Mouse (Mus musculus): ENCODE results near the gene Prdm8.

Prdm8 gene

DNA sequence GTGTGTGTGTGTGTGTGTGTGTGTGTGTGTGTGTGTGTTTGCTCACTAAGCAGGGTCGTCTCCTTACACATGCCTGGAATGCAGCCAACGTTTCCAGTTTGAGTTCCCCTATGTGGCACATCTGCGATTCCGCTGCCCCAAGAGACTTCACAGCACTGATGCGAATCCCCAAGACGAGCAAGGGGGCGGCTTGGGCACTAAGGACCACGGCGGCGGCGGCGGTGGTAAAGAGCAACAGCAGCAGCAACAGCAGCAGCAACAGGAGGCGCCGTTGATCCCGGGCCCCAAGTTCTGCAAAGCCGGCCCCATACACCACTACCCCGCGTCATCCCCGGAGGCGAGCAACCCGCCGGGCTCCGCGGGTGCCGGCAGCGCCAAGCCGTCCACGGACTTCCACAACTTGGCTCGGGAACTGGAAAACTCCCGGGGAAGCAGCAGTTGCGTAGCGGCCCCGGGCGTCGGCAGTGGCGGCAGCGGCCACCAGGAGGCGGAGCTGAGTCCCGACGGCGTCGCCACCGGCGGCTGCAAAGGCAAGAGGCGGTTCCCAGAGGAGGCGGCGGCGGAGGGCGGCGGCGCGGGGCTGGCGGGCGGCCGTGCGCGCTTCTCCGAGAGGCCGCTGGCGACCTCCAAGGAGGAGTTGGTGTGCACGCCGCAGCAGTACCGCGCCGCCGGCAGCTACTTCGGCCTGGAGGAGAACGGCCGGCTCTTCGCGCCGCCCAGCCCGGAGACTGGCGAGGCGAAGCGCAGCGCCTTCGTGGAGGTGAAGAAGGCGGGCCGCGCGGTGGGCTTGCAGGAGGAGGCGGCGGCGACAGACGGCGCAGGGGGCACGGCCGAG lies 18.2 kb downstream of the Prdm8 start:
- DNase-seq, result peak; percentile 91

DNA sequence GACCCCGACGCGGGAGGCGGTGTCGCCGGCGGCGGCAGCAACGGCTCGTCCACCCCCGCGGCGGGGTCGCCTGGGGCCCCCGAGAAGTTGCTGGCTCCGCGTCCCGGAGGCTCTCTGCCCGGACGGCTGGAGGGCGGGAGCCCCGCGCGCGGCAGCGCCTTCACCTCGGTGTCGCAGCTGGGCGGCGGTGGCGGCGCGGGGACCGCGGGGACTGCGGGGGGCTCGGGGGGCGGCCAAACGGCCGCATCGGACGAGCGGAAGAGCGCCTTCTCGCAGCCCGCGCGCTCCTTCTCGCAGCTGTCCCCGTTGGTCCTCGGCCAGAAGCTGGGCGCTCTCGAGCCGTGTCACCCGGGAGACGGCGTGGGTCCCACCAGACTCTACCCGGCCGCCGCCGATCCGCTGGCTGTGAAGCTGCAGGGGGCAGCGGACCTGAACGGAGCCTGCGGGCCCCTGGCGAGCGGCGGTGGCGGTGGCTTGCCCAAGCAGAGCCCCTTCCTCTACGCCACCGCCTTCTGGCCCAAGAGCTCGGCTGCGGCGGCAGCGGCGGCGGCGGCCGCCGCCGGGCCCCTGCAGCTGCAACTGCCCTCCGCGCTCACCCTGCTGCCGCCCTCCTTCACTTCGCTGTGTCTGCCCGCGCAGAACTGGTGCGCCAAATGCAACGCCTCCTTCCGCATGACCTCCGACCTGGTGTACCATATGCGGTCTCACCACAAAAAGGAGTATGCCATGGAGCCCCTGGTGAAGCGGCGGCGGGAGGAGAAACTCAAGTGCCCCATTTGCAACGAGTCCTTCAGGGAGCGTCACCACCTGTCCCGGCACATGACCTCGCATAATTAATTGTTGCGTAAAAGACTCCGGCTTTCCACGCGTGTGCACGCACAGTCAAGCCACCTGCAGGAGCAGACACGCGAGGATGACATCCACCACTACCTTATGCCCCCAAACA lies 19.1 kb downstream of the Prdm8 start:
- DNase-seq, result peak; percentile 84

DNA sequence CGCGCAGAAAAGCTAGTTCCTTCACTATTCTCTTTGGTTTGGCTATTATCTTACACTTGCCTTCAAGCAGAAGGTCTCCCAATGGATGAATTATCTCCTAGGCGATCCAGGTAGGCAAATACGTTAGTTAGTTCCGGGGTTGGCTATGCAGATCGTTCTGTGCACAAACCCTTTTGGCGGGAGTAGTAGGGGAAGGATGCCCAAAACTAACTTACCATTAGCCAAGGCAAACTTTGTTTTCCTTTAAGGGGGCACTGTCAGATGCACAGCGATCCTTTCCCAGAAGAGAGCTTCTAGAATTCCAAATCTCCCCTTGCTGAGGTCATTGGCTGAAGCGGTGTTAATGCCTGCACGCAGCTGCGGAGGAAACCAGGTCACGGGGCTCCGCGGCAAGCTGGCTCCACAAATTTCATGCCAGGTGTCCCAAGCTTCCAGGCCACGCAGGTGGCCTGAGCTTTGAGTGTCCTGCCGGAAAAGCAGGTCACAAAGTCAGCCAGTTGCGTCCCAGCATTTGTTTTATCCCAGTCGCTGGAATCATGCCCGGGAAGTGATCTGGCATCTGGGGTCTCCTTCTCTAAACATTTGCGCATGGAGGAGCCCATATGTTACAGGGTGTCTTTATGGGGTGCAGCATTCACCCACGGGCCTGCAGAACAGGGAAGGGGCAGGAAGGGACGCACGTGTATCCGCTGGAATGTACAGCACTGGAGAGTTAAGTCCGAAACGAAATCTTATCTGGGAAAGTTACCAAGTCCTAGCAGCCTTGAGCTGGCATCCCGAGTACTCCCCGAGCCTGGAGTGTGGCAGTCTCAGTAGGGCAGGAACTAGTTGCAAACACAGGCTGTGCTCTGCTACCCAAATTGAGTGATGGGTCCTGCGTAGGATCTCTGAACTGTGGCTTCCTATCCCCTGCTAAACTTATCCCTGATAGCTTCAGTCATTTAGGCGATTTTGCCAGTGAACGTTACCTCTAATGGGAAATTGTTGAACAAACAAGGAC lies 22.5 kb downstream of the Prdm8 start:
- peak; percentile 64 for DNase-seq

DNA sequence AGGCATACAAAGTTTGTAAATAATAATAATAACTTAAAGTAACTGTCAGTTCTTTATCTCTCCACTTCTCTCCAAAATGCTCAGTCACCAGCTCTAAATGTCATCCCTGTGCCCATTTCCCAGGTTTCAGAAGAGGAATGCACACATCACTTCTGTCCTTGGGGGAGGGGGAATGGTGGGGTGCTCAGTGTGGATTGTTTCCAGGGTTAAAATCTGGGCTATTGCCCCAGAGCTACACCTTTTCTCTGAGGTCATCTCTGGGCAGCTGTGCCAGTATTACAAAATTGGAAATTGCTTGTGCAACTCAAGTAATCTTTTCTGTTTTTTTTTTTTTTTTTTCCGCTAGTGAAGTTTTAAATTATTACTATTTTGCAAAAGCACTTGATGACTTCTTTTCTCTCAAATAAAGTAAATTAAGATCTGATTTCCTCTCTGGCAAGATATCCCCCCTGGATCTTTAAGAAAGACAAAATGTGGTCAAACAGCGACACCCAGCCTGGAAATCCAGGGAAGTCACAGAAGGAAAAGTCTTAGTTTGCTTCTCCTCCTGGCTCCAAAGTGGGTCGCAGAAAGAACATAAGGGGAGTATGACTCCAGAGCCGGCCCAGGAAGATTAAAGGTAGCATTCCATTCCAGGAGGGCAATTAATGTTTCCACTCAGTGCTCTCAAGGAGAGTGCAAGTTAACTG lies 25.4 kb downstream of the Prdm8 start:
- DNase-seq, result no peak

DNA sequence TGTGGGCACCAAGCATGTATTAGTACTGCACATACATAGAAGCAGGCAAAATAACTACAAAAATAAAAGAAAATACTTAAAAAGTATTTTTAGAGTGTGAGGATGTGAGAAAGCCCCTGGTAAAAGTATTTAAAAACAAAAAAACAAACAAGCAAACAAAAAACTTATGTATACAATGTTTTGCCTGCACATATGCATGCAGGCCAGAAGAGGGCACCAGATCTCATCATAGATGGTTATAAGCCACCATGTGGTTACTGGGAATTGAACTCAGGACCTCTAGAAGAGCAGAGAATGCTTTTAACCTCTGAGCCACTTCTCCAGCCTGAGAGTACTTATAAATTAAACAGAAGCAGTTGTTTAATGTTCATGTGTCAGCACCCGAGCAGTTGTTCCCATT lies 28.0 kb downstream of the Prdm8 start:
- no peak for DNase-seq

DNA sequence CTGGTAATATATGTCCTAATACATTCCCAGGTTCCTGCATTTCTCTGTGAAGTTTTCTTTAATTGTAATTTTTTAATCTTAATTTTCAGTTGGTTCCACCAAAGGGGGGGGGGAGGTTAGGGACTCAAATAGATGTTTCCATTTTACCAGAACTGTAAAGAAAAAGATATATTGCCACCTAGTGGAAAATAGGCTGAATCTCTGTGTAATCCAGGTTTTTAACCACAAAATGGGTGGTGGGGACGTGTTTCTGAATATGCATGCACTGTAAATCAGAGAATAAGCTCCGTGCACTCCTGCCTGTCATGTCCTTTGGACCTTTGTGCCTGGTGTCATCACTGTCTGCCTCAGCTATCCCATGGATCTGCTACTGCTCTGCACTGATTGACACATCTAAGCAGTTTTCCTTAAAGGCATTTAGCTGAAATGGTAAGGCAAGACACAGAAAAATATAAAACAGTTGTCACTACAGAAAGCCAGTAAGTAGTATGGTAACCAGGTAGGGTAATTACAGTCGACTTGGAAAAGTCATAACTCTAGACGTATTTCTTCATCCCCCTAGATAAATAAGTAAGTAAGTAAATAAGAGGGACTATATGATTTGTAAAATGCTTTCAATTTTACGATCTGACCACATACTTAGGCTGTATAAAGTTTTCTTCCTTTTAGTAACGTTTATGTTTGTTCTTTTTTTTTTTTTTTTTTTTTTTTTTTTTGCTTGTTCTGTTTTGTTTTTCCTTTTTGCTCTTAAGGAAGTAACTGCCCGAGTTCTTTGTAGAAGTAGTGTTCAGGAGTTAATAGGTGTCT lies 31.6 kb downstream of the Prdm8 start:
- peak; percentile 51 for DNase-seq

DNA sequence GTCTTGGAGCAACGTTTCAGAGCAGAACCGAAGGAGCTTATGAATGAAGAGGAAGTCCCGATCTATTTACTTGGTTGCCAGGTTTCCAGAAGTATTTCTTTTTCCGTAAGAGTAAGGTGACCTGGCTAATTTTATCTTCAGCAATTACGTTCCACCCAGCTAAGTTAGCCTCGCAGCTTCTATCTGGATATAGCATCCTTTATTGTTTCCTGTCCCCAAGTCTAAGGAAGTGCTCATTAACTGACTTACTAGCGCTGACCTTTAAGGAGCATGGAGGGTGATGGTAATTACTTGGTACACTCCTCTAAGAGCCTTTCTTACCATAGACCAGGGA lies 32.2 kb downstream of the Prdm8 start:
- DNase-seq, result no peak

DNA sequence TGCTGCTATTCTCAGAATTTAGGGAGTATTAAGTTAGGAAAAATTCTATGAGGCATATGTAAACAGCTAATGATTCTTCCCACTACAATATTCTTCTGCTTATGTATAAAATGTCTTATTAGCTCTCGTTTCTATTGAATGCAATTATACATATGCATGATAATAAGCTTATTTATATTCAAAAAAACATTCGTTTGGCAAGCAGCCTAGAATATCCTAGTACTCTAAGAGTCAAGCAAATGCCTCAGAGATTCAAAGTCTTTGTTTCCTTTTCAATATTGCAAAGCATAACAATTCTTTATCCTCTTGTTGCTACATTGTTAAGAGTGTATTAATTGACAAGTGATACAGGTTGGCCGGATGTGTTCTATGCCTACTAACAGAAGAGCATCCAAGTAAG lies 34.6 kb downstream of the Prdm8 start:
- no peak for DNase-seq

DNA sequence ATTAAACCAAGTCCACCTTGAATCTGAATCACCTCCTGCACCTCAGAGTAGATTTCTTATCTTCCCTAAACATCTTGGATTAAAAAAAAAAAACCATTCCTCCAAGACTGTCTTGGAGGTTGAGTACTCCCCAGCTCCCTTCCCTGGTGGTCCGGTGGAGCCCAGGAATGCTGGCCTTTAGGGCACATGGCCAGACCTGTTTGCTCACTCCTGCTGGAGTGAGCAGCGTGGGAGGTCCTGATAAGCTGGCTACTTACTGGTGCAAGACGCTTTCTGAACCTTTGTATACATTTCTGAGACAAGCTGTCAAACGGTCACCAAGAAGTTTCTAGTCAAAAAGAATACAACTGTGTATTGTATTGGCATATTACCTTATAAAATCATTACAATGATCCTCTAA lies 36.0 kb downstream of the Prdm8 start:
- DNase-seq, result no peak

DNA sequence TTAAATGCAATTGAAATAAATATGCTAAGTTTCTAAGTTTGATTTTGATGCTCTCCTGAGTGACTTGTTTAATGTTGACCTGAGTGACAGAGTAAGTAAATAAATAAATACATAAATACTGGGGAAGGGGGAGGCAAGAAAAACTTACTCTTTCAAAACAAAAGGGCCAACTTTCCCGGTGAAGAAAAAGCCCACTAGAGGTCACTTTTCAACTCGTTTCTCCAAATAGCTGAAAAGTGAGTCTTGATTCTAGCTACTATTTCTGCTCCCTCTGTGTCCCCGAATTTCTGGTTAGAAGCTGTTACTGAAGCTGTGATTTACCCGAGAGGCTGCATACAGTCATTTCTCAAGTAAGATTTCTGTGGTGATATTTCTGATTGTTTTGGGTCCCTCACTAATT lies 45.5 kb downstream of the Prdm8 start:
- DNase-seq, result no peak

DNA sequence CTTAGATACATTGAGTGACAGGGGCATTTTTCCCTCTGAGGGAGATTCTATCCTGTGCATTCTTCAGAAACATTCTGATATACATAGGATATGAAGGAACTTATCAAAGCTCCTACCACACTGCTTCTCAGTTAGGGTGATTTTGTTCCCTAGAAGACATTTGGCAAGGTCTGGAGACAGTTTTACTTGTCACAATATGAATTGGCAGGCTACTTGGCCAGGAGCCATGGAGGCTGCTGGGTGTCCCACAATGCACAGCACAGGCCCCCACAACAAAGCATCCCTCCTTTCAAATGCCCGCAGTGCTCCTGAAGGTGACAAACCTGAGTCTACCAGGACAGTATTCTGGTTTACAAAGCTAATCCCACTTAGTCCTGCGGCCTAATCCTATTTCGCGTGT lies 55.0 kb downstream of the Prdm8 start:
- DNase-seq, result no peak

DNA sequence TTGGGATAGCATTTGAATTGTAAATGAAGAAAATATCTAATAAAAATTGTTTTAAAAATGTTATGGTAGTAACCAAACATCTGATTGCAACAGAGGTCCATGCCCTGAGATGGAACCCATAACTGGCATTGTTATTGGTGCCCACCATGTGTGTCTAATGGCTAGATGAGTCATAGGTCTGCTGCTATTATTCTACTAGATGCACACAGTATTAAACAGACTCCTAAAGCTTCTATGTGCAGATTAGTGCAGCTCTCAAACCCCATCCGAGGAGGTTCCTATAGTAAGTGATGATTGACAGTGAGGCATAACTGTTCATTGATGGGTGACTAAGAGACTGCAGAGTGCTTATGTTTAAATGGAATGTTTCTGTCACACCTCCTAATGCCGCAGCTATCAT lies 59.7 kb downstream of the Prdm8 start:
- DNase-seq, result no peak

DNA sequence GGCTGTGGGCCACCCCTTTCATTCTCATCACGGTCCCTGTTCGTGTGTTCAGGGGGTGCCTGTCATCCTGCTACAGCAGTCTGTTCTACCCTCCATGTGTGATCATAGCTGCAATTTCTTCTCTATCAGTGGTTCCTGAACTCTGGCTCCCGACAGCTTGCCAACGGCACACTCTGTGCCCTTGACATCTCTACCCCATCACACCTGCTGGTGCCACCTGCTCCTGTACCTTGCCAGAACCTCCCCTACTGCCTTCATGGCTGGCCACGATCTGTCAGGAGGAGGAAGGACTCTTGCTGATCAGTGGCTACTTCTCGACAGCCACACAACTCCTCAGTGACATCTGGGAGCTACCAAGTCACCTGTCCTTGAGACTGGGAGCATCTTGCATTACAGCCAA lies 62.5 kb downstream of the Prdm8 start:
- DNase-seq, result no peak

DNA sequence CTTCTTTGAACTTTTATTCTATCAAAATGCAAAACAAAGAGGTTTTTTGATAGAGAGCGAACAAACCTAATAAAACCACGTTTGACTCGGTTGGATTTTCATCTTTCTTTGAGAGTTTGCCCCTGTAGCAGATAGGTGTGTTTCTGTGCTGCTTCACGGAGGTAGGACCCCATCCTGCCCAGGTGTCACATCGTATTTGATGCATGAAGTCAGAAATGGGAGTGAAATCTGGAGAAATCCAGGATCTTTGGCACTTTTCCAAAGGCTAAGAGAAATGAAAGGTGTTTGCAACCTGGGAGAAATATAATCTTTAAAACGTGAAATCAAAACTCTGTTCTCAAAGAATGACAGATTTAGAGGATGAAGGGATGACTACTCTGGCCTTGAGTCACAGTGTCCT lies 71.5 kb downstream of the Prdm8 start:
- no peak for DNase-seq
